Mouse (Mus musculus): ENCODE results near the gene Eea1.
"Not testable (repeated sequence)": the region's sequence is repeated elsewhere in the genome, so short reads cannot be mapped to it uniquely, and the experiment has no call there.

Gene Eea1

DNA sequence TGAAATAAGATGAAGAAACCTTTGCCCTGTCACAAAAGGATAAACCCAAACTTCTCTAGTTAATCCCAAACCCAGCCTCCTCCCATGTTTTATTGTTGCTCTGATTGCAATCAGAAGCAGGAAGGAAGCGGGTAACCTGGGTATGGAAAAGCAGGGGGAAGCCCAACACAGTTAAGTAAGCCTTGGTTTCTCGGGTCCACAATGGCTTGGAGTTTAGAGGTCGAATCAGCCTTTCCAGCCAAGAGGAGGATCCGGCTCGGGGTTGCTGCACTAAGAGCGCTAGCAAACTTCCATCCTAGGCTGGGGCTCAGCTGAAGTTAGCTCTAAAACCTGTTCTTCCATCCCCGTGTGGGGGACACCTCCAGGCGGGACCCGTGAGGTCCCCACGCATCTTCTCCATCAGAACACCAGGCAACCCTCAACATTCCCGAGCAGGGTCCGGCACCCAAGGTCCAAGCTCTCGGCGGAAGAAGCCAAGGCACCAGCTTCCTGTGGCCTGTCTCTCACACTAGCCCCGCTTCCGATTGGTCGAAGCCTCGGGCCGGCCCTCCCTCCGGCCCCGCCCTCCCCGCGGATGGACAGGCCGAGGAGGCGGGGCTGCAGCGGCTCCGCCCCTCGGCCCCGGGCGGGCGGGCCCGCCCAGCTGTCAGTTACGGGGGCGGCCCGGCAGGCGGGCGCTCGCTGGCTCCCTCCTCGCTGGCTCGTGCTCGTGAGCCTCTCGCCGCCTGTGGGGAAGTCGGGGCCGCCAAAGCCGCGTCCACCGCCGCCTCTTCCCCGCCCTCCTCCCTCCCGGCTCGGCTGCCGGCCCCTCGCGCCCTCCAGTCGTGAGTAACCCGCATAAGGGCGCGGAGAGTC is at the start of gene Eea1:
Gene Eea1, plus strand, starts transcription at position 605 of the 855 bp plus-strand sequence.
- peak; percentile 96 for DNase-seq (ENCODE audit: low spot score)

DNA sequence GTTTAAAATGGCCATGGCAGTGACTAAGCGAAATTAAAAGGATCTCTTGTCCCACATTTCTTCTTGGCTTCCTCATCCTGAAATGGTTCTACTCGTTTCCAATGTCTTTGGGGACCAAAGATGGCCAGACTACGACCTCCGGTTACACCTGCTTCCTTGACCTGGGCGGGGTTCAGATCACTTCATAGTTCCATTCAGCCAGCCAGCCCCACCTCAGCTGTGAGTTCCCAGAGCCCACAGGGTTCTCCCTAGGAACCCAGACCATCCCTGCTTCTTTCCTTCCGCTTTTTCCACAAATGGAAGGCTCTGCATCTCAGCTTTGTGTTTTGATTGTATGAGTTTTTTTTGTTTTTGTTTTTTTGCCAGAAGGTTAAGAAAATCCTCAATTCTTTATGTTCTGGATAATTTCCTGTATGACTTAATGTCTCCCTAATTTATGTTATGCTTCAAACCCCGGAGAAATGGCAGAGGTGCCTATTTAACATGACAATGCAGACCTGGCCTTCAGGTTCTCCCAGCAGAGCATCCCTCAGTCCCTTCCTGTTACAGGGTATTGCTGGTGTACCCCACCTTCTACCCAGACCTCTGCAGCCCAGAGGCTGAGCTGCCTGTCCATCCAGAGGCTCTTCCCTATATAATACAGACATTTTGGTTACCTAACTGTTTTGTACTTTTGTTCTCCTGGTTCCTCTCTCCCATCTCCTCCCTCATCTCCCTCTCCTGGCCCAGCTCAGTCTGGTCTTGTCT is 49.1 kb upstream of the Eea1 start:
- DNase-seq (ENCODE audit: low spot score) = no peak

DNA sequence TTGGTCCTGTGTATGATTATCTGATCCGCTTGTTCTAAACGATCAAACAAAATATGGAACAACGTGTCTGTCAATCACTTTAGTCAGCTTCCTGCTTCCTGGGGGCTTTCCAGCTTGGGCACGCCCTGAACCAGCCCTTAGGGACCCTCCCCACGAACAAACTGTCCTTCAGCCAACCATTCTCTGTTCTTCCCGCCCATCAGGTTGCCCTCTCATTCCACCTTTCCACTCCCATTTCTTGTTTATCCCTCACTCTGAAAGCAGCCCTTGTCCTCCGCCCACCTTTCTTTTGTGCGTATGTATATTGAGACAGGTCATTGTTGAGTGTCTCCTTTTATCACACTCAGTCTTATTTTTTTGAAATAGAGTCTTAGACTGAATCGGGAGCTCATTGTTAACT is 48.3 kb upstream of the Eea1 start:
- DNase-seq (ENCODE audit: low spot score) = no peak

DNA sequence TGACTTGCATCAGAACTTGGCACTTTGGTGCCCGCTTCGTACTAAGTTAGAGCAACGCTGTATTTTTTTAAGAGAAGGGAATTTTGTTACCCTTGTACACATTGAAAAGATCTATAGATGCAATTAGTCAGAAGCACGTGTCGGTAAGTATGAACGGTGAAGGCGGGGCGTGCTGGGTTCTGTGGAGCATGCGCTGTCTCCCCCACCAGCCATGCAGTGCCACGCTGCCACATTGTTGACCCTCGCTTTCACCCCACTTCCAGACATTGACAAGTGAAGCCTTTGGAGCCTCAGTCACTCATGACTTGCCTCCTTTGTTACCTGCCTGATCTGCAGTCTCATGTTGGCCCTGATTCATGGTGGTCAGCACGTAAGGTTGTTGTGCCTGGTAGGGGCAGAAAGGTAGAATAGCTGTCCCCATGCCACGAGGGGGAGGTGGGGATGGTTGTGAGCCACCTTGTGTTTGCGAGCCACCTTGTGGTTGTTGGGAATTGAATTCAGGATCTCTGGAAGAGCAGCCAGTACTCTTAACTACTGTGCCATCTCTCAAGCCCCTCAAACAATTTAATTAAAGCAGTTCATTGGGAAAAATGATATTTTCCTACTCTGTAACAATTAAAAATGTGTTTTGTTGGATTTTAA is 47.0 kb upstream of the Eea1 start:
- DNase-seq (ENCODE audit: low spot score) = no peak

DNA sequence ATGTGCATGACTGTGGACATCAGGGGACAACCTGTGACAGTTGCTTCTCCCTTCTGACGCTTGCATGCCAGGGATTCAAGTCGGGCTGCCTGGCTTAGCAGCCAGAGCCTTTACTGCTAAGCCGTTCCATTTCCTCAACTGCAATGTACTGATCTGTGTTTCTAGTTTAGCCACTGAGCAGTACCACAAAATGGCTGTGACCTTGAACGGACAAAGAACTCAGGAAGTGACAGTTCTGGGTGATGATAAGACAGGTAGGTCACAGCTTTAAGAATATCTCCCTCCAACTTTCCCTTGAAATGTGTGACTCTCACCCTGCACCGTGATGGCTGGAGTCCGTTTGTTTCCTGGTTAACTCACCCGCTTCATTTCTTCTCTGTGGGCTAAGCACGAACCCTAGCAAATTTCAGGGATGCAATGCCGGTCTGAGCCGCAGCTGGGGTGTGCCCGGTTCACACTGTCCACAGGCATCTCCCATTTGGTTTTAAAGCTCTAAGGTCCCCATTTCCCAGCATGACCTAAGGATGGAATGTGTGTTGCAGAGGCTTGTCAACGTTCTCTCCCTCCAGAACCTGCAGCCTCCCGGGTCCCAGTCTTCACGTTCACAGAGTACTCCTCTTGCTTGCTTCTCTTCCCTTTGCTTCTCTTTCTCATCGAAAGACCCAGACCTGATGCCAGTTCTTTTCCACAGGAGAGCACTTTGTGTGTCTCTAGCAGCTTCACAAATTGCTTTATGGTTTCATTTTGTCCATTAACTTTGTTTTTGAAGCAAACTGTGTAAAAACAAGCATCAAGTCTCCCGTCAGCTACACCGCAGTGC is 46.2 kb upstream of the Eea1 start:
- DNase-seq (ENCODE audit: low spot score) = no peak

DNA sequence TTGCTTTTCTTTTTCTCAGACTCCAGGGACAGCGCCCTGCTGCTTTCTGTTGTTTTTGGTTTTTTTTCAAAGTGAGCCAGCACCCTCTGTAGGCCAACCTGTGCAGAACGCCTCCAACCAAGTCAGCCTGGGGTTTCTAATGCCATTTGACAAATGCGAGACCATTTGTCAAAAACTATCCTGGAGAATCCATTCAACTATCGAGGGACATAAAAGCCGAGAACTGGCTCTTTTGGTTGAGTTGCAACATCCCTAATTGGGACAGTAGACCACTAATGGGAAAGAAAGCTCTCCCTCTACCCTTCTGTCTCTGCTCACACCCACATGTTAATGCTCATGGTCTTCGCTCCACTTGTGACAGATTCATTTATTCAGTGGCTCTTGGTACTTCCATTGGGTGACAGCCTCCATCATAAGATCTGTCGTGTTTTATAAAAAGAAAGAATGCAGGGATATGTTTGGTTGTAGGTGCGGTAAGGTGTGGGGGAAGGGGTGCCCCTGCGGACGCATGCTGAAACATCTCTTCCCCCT is 45.5 kb upstream of the Eea1 start:
- peak; percentile 66 for DNase-seq (ENCODE audit: low spot score)

DNA sequence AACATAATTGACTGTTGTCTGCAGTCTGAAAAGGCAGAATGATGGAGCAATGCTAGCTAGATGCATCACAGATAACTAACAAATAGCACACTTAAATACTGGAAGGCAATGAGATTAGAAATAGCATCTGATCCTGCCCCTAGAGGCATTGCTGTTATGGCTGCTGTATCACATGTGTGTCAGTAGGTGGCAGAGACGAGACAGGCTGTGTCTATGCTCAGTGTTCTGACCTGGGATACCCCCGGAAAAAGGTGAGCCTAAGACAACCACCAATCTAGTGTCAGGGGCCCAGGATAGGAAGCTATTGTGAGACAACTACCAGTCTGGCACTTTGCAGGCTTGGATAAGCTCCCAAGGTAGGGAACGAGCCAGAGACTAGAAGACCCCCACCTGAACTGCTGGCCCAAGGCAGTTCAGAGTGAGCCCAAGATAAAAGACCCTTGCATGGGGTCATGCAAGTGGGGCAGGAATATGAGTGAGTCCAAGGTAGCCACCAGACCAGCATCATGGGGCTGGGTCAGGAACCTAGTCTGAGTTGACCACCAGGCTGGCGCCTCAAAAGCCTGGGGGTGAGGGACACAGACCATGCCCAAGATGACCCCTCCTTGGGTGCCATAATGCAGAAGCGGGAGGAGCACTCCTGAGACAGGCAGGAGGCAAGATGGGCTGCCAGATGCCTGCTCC is 41.8 kb upstream of the Eea1 start:
- peak; percentile 19 for DNase-seq (ENCODE audit: low spot score)

DNA sequence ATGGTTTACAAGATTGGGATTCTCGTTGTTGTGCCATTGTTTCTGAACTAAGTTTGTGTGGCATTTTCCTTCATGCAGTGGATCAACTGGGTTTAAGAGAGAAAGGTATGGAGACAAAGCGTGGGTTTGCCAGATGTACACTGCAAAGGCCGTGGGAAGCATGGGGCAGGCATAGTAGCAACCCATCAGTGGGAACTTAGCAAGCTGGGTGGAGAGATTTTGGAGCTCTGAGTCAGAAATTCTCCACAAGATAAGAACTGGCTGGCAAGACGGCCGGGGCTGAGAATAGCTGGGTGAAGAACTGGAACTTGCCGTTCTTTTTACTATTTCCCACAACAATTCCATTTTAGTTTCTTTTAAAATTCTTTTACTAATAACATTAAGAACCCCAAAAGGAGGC is 35.8 kb upstream of the Eea1 start:
- no peak for DNase-seq (ENCODE audit: low spot score)

DNA sequence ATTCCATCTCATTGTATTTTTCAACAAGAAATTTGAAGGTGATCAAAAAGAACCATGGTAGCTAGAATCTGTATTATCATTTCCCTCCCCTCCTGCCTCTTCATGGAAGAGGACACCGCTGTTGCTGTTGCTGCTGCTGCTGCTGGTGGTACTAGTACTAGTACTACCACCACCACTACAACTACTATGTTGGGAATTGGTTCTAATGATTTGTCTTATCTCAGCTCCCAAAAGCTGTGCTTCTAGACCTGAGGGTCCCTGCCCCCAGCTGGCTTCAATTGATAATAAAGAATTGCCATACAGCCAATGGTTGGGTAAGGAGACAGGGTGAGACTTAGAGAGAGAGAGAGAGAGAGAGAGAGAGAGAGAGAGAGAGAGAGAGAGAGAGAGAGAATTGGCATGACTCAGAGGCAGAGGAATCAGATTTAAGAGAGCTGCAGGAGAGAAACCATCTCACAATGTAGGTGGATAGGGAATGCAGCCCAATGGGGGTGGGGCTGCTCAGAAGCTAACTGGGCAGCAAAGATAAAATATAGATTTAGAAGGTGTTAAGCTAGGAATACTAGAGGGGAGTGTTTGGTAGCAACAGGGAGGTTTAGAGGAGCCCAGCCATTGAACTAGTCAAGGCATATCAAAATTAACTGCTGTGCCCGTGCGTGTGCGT is 31.1 kb upstream of the Eea1 start:
- DNase-seq (ENCODE audit: low spot score) = no peak

DNA sequence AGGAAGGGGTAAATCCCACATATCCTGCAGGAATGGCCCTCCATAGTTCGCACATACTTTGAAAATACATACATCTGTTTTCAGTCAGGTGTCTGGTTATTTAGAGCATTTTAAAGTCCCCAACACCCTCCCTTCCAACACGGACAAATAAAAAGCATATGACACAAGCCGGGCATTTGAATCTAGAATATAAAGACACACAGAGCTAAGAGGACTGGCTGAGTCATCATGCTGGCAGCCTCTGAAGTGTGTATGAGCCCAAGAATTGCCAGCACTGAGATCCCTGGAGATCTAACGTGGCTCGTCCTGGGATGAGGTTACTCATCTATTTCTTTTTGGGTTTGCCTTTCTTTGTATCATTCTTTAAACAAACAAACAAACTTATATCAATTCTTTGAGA is 29.4 kb upstream of the Eea1 start:
- DNase-seq (ENCODE audit: low spot score) = peak; percentile 18

DNA sequence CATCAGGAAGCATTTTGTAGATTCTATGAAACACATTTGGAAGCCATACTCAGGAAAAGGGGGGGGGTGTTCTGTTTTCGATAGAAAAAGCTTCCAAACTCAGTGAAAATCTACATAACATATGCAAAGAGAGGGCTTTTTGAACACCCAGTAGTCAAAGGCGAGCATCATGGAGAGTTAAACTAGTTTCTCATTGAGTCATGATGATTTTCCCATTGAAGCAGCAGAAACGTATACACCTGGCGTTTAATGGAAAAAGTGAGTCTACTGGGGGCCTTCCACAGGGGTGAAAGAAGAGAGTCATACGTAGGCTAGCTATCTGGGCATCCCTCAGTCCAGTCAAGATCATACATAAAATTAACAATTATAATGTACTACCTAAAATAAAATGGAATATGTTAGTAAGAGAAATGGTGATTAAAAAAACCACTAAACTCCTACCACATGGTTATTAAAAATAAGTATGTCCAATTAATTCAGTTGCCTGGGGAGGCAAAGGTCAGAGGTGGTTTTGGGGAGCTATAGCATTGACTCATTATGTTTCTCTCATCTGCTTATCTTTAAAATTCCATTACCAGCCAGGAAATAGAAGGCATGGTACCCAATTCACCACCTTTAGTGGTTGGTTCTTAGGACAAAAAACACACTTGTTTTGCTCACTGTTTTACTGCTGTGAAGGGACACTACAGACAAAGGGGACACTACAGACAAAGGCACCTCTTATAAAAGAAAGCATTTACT is 25.8 kb upstream of the Eea1 start:
- no peak for DNase-seq (ENCODE audit: low spot score)

DNA sequence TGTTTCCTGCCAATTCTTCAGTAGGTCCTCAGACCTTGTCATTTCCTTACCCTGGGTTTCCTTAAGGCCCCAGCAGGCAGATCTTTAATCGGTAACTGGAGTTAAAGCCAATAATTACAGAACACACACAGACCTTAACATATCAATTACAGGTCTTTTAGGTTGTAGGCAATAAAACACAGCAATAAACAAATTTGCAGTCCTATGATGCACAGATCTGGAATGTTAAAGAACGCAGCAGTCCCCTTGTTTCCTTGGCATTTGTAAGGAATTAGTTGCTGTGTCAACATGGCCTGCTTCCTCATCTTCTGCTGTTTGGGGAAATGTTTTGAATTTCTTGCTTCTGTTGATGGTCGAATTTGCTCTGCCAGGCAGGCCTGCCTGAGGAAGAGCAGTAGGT is 21.7 kb upstream of the Eea1 start:
- no peak for DNase-seq (ENCODE audit: low spot score)

DNA sequence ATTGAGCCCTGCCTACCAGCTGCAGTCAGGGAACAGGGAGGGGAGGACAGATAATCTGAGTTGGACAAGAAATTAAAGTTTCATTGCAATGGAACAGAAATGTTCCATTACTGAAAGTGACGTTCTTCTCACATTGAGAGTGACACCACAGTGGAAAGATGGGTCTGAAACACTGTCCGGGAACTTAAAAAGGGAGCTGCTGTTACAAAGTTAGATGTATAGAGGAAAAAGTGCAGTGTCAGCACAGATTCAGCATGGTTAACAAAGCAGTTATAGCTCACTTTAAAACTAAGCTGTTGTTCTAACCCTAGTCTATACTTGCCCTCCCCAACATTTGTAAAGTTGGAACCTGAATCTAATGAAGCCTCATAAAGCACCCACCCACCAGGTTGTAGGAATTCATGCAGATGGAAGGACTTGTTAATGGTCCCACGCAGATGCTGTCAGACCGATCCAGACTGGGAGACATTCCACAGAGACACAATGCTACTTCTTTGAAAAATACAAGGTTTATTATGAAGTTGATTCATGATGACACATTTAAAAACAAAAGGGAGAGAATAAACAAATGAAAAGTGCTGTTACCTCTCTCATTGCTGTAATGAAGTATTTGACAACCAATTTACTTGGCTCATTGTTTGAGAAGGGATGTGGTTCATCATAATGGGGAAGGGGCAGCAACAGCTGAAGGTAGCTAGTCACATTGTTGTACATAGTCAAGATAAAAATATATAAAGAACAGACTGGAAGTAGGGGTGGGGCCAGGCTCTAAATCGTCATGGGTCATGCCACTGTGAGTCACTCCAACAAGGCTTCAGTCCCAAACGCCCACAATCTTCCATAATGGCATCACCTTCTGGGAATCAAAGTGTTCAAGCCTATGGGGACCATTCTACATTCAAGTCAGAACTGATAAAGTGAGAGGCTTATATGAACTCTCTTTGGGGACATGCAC is 16.9 kb upstream of the Eea1 start:
- DNase-seq (ENCODE audit: low spot score) = no peak

DNA sequence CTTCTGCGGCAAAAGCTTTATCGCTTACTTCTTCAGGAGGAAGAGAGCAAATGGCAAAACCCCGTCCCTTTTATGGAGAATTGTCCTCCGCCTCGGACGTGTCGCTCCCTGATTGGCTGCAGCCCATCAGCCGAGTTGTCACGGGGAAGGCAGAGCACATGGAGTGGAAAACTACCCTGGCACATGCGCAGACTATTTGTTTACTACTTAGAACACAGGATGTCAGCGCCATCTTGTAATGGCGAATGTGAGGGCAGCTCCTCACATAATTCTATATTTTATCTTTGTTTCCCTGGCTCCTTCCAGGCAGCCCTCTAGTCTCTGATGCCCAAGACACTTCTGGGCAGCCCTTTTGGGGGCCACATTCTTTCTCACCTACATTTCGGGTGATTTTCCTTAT is 6.8 kb upstream of the Eea1 start:
- DNase-seq (ENCODE audit: low spot score) = not testable (repeated sequence)

DNA sequence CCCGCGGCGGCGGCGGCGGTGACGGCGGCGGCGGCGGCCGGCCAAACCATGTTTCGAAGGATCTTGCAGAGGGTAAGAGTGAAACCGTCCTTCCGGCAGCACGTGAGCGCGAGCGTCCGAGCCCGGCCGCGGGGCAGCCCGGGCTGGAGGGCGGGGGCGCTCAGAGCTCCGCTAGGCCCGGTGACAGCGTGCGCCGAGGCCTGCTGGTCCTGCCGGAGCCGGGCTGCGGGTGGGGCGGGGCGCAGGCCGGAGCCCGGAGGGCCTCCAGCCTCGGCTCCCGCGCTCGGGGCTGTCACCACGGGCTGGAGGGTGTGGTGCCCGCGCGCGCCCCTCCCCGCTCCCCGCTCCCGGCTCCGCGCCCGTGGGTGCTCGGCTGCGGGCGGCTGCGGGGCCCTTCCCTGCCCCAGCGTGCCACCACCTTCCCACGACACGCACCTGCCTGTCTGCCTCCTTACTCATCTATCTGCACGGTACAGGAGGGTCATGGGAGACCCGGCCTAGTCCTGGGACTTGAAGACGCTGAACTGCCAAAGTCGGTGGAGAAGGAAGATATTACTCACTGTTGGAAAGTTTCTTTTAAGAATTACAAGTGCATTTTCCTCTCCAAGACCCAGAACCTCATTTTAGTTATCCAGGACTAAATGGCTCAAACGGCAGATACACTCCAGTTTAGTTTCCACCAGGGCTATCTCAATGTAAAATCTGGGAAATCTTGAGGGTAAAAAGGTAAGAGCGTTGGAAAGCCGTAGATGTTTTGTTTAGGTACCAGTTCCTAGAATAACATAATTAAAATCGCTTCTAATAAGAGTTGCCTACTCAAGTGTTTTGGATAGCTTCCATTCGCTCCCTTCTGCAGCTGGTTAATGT is 684 bp downstream of the Eea1 start:
- no peak for DNase-seq (ENCODE audit: low spot score)

DNA sequence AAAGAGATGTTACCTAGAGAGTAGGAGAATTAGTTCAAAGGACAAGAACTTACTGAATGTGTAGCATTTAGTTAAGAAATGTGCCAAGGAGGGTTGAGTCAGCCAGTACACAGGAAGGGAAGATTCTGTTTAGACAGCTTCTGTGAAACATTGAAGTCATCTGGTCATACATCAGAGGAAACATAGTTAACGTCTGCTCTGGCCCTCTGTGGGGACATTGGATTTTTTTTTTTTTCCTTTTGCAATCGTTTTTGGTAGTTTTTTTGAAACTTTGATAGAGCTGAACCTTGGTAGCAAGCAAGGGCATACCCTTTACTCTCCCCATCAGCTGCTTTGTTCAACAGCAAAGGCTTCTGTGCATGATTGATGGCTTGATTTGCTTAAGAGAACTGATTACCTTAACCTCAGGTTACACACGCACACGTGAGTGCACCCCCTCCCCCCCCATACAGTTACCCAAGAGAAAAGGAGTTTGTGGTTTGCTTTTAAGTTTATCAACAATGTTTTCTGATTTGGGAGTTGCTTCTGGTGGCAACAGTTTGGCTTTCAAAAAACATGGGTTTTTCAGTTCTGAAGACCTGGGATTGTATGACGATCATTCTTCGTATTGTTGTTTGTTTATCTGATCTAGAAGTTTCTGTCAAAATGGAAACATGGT is 1.4 kb downstream of the Eea1 start:
- DNase-seq (ENCODE audit: low spot score) = peak; percentile 16

DNA sequence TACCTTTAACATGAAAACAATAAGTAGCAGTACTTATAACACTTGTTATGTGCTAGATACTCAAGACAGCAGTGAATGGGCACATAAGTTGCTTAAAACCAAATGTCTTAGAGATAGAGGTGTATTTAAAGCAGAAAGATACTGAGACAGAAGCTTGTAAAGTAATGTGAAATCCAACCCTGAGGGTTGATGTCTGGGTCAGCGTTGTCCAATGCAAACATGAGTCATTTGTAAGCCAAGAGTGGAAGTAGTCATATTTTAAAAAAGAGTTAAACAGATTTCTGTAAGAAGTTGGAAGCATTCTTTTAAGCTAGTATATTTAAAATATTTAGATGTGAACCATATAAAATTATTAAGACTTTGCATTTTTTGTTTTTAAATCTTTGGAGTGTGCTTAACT is 4.6 kb downstream of the Eea1 start:
- DNase-seq (ENCODE audit: low spot score) = no peak

Data from MN1 (cell line).